Mouse (Mus musculus) thymus, postnatal 25 days (tissue): Measurements from ENCODE around the gene Rab3d.

ENCODE experiments used
- DNase-seq: peaks from one replicate; pipeline ENCODE4 v3.0.0; 2022

The Rab3d gene

DNA sequence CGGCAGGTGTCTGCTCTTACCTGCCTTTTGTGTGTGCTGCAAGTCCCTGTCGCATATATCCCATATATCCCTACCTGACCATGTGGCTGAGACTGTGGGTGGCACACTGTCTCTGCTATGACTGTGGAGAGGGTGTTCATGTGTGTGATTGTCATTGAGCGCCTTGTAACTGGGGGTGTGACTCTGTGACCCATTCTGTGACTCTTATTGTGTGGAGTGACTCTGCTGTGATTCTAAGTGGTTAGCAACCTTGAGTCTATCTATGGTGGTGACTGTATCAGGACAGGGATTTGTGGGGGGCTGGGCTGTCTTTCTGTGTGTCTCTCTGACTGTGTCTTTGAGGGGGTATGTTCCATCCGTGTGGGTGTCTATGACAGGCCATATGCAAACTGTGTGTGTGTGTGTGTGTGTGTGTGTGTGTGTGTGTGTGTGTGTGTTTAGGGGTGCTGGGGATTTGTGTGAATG lies 19.8 kb upstream of the Rab3d start:
- DNase-seq, result no peak

DNA sequence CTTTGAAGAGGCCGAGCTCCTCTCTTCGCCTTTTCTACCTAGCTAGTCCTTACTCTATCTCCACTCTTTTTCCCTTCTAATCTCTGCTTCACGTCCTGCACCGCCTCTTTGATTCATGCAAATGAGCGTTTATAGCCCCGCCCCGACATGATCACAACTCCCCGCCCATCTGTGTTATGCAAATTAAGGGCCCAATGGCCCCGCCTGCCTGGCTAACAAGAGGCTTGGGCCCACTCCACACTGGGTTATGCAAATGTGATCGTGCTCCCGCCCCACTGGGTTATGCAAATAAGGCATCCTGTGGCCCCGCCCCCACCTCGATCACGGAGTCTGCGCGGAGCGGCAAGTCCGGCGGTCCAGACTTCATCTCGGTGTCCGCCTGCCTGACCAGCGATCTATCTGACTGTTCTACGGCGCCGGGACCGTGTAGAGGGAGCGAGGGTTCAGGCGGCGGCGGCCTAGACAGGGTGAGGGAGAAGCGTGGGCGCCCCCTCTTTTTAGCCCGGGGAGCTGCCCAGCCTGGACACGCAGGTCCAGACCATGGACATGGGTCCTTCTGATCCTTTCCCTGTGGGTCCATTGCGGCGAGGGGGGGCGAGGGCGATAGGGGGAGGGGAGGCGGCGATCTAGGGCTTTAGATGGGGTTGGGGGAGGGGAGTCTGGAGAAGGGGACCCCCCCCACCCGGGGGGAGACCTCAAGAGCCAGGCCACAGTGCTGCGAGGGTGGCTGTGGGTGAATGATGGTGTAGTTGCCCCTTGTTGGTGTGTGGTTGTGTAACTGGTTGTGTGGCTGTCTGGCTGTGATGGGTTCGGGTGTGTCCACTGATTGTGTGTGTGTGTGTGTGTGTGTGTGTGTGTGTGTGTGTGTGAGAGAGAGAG lies 18.9 kb upstream of the Rab3d start, which contains the start of gene Plppr2:
Plppr2 (plus strand) TSS at position 342 of the 879 bp plus-strand sequence.
- DNase-seq, result peak; percentile 77

DNA sequence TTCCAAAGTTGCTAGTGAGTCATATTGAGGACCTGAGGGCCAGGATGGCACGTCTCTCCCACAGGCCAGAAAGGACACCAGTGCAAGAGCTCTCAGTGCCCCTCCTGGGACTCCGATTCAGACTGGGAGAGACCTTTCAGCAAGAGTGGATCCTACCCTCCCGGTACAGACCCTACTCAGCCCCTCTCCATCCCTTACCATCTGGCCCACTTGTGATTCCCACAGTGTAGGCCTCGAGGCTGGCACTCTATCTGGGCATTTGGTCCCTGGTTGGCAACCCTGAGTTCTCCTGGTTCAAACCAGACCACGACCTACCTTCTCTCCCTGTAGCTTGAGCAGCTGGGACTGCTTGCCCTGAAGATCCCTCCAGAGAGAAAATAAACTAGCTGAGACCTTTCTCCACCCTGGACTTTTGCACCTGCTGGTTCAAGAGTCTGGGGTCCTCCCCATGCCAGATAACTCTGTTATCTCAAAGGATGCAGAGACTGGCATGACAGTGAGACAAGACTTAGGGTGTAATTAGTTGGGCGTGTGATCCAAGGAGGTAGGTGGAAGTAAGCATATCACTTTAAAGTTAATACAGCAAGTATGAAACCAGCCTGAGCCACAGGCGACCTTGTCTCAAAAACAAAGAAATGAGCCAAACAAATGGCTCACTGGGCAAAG lies 17.6 kb upstream of the Rab3d start:
- no peak for DNase-seq

DNA sequence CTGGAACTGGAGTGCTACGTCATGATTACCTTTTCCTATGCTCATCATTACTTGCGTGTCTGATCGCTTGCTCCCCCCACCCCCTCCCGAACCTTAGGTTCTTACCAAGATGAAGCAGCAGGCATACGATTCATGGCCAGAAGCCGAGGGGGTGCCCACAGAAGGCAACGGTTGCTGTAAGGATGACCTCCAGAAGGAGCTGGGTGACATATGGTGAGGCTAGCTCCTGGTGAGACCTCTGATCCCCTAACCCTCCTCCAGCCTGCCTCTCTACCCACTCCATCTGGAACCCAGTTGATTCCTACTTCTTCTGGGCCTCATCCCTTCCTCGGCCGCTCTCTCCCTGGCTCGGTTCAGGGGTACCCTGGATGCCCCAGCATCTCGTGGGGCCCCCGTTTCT lies 16.0 kb upstream of the Rab3d start:
- DNase-seq, result no peak

DNA sequence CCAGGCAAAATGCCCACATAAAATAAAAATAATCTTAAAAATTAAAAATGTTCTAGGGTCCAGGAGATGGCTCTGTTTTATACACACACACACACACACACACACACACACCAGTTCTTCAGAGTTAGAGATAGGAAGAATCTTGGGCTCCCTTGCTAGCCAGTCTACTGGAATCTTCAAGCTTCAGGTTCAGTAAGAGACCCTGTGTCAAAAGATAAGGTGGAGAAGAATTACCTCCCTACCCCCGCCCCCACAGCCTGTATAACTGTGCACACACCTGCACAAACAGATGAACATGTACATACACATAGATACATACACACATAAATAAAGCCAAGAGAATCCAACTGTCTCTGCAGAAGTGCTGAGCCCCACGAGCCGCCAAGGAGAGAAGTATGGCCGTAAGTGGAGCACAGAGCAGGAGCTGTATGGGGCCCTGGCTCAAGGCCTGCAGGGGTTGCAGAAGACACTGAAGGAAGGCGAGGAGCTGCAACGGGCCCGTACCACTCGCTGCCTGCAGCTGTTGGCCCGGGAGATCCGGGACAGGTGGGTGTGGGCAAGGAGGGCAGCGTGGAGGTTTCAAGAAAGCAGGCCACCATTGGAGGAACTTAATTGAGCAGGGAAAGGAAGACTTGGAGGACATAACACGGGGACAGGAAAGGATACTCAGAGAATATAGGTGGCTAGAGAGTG lies 14.6 kb upstream of the Rab3d start:
- DNase-seq, result no peak

DNA sequence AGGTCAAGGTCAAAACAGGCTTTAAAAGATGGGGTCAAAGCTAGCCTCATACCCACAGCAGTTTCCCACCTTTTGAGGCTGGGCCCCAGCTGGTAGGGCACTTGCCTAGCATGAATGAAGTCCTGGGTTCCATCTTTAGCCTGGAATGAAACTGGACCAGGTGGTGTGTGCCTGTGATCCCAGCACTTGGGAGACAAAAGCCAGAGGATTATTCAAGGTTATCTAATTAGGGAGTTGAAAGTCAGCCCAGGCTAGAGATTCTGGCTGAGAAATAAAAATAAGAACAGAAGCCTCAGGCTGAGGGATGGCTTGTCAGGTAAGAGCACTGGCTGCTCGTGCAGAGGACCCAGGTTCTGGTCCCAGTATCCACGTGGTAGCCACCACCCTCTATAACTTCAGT lies 14.0 kb upstream of the Rab3d start:
- DNase-seq, result no peak

DNA sequence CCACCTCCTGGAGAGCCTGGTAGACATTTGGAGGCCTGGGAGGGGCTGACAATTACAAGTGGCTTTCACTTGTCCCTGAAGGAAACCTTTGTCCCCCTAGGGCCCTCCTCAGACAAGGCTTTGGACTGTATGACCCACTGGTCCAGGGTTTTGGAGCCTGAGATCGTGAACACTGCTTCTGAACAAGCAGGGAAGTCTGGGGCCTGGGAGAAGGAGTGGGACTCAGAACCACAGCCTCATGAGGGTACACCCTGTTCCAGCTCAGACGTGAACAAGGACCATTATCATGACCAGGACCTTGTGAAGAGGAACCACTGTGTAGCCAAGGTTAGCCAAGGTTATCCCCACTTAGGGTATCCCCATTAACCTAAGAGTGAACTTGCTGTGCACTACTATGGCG lies 11.2 kb upstream of the Rab3d start:
- DNase-seq, result no peak

DNA sequence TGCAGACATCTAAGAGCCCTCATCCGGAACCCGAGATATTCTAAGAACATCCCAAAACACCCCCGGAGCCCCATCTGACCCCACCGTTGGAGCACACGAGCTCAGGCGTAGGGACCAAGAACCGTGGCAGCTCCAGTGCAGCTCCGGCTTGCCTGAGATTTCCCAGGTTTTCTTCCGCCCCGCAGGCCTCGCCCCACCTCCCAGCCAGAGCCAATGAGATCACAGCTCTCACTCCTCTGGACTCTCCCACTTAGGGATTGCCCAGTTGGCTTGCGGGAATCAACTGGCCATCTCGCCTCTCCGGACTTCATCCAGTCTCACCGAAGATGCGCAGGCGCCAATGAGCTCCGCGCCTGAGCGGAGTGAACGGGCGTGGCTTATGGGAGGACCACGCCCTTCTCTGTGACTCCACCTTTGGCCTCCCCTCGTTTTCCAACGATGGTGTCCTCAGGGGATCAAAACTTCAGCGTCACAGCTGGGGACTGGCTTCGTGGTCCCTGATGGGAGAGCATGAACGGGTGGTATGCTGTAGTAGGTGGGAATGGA lies 9.3 kb upstream of the Rab3d start, which contains the start of the genes Ccdc159 and Tmem205:
Ccdc159 (plus strand) TSS at position 264 of the 546 bp plus-strand sequence.
Tmem205 (minus strand) TSS at position 349 of the 546 bp plus-strand sequence.
- peak; percentile 23 for DNase-seq

DNA sequence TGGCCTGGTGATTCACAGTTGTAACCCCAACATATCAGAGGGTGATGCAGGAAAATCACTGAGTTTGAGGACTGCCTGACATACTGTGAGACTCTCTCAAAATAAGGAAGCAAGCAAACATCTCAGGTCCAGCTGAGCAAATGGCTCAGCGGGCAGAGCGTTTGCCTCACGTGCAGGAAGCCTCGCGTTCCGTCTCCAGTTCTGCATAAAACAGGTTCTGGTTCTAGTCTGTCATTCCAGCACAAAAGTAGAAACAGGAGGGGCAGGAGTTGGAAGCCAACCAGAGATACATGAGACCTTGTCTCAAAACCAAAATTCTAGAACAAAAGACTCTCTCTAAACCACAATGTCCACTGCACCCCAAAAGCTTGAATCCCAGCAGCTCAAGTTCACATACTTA lies 8.8 kb upstream of the Rab3d start:
- DNase-seq, result no peak

DNA sequence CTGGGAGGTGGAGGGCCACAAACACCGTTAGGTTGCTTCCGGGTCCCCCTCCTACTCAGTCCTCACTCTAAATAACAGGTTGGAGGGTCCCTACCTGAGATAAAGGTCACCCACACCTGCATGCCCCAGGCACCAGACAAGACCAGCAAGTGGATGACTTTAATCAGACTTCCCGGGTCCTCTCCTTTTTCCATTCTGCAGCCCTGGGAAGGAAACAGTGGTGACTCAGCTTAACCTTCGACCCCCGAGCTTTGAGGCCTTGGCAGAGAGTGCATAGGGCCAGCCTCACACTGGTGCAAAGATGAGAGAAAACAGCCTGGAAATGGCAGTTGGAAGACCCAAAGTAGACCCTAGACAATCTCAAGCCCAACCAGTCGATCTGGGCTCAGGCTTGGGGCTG lies 8.2 kb upstream of the Rab3d start:
- no peak for DNase-seq

DNA sequence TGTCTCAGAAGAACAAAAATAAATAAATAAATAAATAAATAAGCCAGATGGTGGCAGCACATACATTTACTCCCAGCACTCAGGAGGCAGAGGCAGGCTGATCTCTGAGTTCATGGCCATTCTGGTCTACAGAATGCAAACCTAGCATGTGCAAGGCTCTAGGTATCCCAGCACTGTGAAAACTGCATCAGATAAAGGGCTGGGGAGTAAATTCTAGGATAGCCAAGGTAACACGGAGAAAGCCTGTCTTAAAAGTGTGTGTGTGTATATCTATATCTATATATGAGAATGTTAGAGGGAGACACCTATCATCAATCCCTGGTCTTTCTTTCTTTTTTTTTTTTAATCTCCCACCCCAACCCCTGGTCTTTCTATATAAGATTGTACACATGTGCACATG lies 7.5 kb upstream of the Rab3d start:
- no peak for DNase-seq

DNA sequence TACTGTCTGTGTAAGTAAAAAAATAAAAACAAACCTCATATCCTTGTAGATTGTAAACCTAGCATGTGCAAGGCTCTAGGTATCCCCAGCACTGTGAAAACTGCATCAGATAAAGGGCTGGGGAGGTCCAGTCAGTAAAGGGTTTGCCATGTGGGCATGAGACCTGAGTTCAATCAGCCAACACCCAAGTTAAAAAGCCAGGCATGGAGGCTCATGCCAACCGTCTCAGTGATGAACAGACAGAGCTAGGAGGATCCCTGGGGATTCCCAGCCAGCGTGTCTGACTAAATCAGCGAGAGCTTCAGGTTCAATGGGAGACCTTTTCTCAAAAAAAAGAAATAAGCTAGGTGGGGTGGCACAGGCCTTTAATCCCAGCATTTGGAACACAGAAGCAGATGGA lies 7.0 kb upstream of the Rab3d start:
- DNase-seq, result no peak

DNA sequence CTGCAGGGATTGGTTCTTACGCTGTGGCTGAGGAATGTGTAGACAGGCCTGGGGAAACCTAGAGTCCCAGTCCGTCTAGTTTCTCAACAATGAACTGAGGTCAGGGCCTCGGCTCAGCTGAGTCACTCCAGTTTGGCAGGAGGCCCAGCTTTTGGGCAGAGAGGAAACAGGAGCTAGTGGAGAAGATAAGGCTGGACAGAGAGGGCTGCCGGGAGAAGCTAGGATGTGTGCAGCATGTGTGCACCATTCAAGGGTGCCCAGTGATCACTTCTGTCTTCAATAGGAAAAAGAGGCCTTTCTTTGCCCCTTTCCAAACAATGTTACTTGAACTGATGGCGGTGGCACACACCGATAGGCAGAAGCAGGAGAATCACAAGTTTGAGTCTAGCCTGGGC lies 6.1 kb upstream of the Rab3d start:
- DNase-seq, result no peak

DNA sequence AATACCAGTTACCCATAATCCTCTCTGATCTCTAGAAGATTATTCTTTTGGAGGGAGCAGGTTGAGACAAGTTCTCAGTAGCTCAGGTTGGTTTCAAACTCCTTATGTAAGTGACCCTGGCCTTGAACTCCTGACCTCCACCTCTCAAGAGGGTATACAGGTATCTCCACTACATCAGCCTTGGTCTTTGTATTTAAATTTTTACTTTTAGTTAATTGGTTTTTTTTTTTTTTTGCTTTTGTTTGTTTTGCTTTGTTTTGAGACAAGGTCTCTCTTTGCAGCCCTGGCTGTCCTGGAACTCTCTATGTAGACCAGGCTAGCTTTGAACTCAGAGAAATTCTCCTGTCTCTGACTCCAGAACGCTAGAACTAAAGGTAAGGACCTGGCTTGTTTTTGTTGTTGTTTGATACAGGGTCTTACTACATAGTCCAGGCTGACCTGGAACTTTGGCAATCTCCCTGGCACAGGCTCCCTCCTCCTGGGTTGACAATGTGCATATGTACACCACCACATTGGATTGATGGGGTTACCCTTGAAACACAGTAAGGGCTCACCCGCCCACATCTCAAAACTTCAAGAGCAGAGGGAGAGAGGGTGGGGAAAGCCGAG lies 5.6 kb upstream of the Rab3d start:
- no peak for DNase-seq

DNA sequence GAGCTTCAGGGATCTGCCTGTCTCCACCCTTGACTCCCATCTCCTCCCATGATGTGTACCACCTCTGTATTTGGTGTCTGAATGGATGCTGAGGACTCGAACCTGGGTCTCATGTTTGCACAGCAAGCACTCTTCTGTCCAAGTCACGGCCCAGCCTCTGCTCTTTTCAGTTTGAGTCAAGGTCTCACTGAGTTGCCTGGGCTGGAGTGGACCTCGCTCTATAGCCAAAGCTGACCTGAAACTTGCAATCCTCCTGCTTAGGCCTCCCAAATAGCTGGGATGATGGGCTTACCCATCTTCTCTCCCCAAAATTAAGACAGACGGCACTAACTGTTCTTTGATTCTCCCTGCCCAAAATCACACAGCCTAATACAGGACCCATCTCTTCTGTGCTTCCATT lies 5.0 kb upstream of the Rab3d start:
- DNase-seq, result no peak

DNA sequence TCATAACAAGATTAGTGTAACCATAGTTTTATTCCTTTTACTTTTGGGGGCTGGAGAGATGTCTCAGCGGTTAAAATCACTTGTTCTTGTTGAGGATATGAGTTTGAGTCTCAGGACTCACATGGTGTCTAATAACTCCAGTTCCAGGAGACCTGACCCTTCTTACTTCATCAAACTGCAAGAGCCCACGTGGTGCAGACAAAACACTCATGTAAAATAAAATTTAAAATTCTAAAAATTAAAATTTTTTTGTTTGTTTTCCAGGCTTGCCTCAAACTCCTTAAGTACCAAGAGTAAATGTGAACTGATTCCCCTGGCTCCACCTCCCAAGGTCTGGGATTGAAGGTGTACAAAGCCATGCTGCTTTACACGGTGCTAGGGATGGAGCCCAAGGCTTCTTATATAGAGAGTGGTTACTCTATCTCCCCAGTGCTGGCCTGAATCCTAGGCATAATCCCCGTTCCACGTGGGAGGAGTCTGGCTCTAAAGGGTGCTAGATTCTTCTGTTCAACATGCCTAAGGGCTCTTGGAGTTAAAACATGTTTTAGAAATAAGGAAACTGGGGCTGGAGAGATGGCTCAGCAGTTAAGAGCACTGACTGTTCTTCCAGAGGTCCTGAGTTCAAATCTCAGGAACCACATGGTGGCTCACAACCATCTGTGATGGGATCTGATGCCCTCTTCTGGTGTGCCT lies 846 bp upstream of the Rab3d start:
- no peak for DNase-seq

DNA sequence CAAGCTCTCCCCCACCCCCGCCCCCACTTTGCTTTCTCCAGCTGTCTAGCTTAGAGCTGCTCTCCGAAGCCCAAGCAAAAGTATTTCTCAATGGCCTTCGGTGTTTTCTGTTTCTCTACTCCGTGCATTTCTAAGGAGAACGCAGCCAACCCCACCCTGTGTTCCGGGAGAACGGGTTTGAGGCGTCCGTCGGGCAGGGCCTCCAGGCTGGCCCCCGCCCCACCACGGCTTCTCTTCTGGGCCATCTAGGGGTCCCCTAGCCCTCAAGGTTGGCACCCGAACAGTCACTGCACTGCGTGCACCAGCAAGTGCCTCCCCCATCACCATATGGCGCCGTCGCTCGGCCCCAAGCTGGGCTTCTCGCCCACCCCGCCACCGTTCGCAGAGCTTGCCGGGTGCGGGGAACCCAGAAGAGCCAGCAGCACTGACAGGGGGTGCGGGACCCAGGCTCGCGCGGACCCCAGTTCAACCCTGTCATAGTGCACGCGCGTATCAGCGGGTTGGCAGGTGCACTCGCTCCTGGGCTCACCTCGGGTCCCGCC lies 428 bp downstream of the Rab3d start:
- no peak for DNase-seq

DNA sequence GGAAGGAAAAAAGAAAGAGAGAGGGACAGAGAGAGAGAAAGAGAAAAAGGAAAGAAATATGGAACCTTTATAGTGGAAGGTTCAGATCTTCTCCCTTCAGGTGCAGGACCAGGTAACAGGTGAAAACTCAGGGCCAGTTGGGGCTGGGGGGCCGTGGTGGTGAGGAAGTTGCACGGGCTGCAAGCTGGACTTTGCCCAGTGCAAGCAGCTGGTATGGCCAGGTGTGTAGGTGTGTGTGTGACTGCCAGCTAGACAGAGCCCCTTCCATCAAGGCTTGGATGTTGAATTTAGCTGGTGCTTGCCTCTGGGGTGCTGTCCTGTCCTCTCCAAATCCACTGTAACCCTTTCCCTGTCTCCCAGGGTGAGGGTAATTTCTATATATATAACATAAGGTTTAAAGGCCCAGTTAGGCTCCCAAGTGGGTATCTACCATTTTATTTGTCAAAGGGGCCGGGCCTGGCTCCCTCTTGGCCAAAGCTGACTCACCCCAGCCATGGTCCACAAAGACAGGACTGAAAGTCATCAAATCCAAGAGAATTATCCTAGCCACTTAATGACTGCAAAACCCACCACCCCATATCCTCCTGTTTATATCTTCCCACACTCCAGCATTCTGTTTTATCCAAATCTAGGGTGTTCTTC lies 1.0 kb downstream of the Rab3d start:
- DNase-seq, result no peak

DNA sequence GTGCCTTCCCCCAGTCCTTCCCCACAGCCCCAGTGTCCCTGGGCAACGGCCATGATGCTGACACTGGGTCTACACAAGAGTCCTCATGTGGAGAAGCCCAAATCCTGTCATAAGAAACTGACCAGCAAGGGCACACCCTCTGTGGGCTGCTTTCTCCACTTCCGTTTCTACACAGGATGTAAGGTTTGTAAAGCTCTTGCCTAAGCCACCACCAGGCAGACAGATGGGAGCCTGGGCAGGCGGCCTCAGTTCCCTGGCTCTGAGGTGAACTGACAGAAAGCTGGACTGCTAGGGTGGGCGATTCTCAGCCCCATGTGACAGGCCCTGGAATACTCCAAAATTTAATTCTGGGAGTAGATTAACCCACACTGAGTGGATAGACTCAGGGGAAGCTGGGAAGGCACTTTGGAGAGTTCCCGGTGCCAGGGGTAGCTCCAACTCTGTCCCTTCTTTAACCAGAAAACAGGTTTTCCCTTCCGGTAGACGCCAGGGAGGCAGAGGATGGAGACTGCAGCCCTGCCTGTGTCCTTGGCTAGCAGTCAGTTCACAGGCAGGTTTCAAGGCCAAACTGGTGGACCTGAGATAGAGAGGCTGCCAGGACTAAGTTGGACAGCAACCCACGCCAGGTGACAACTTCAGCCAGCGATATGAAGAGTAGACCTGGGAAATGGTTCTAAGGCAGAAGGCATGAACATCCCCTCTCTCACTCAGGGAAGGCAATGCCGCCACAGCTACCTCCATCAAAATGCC lies 8.3 kb downstream of the Rab3d start:
- DNase-seq, result no peak

DNA sequence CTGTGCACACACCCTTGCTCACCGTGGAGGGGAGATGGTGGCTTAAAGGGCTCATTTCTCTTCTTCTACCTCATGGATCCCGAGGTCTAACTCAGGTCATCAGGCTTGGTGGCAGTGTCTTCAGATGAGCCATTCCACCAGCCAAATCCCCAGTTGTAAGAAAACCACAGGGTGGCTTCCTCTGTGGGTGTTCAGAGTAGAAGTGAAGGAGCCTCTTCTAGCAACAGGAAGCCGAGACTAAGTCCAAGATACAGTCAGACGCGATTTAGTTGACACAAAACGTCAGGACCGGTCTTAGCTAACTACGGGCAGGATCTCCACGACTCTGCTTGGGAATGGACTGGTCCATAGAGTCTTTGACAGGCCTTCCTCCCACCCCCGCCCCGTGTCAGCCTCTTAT lies 9.8 kb downstream of the Rab3d start:
- no peak for DNase-seq

DNA sequence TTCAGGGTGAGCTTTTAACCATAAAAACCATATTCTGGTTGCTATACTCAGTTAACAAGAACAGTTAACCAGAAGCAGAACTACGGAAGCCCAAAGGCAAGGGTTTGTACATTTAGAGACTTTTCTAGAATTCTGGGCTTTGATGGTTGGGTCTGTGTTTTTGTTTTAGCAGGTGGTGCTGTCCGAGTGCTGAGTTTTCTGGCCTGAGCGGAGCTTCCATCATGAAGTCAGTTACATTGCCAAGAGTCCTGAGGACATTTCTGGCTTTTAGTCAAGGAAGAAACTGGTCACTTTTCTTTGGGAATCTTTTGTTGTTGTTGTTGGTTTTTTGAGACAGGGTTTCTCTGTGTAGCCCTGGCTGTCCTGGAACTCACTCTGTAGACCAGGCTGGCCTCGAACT lies 14.0 kb downstream of the Rab3d start:
- no peak for DNase-seq
